In genomic region chr5:32336092-32336491, GRCm38 (mm10) we compare ENCODE assay signal across 11 mouse cellular contexts.
DNase-seq lines count a peak whose midpoint lies in the region; ATAC-seq lines count a peak whose summit lies in the region.
"Had no signal": no experiment of that assay in that cellular context is flagged by ENCODE, and none has a peak within 500 bp of the region (broad histone marks: within the 10 kb centered on the region; RNA-seq: fewer than 3 reads in every experiment).

No protein-coding gene starts in this region.

- no peak for ATAC-seq in cerebellum, adult (ENCODE audit: insufficient number of reproducible peaks, low FRiP score, low TSS enrichment)
- ATAC-seq: liver, postnatal 0 days had no signal

- intact Hi-C loops in left cerebral cortex, postnatal 4 days (cut with DNase I) = loop anchor here (5.0 kb wide), 1 partner anchor 126 kb away; no protein-coding TSS in a partner anchor

- DNase-seq in cerebellum, adult 11-12 months = peak; percentile 71
- DNase-seq in left cerebral cortex, adult 18-20 months (ENCODE audit: low spot score in 2 of 2) = peak; percentile 46 to 57
- no peak for DNase-seq in left cerebral cortex, postnatal 4 days
- DNase-seq in brain, adult 2 months (ENCODE audit: low read depth, low spot score) = peak; percentile 86
- peak; percentile 47 for DNase-seq in gonadal fat pad, adult 2 months (ENCODE audit: low read depth)
- DNase-seq in thymus, postnatal 4 days = no peak
- no peak for DNase-seq in neural tube, embryonic 10.5 days (ENCODE audit: extremely low spot score, low spot score)
- DNase-seq: heart, postnatal 4 days; liver, postnatal 0 days; thymus, postnatal 25 days had no signal

Comparison
In these comparisons a context has a peak if more than half of its experiments do, and no peak if none do; other contexts are left out.
1. DNase-seq: peak in cerebellum, adult 11-12 months (single experiment), left cerebral cortex, adult 18-20 months (2 of 2), brain, adult 2 months (single experiment) and gonadal fat pad, adult 2 months (single experiment); none in left cerebral cortex, postnatal 4 days (single experiment), thymus, postnatal 4 days (single experiment) and neural tube, embryonic 10.5 days (single experiment).